Mouse (Mus musculus): ENCODE data around the gene Fbxo42. TPM values are rescaled to one million over a fixed set of nuclear protein-coding genes. Genes with fewer than 3 reads are reported as not detected.

Fbxo42 gene
- total RNA-seq (2021) = 10 to 100 TPM; 15.5 to 16.3 TPM
- long read RNA-seq, experiment 1, full-length matches to known transcripts = 9 of 10 reads
- long read RNA-seq, experiment 1, partial matches to known transcripts = 1 of 10 reads
- long read RNA-seq, experiment 1, other reads (novel, unspliced or antisense) = 0 of 10 reads
- long read RNA-seq, experiment 2, full-length matches to known transcripts = 18 of 26 reads
- long read RNA-seq, experiment 2, partial matches to known transcripts = 1 of 26 reads
- long read RNA-seq, experiment 2, other reads (novel, unspliced or antisense) = 7 of 26 reads

DNA sequence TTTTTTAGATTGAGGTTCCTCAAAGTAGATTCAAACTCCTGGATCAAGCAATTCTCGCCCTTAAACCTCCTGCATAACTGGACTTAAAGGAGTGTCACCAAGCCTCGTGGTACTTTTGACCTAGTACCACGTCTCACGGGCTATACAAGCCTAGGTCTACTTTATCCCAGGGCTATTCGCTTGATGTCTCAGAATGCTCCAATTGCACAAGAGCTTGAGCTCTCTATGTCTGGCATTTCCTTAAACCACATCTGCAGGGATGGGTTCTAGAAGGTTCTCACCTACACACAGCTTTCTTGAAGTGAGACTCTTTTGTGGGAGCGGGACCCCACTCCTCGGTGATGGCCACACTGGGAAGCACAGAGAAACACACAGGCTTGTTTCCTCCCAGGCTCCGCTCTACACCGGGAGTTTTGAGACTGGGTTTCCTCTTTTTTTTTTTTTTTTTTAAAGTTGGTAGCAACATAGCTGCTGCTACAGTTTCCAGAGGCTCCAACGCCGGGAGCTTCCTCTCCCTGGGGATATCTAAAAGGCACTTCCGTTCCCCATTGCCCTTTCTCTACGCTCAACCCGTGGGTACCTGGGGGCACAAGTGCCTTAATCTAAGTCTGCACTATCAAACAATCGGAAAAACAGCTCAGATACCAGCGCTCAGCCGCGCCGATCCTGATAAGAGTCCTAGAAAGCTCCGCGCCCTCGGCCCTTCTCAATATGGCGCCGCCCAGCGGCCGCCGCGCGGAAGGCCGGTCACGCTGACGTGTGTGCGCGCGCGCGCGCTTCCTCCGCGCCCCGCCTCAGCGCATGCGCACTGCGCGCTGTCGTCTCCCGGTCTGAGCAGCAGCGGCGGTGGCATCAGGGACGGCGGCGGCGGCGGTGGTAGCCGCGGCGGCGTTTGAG lies at the start of gene Fbxo42:
Gene Fbxo42, plus strand, starts transcription at position 802 of the 897 bp plus-strand sequence.
- DNase-seq (ENCODE audit: low spot score in 2 of 2) = peak; percentile 95

DNA sequence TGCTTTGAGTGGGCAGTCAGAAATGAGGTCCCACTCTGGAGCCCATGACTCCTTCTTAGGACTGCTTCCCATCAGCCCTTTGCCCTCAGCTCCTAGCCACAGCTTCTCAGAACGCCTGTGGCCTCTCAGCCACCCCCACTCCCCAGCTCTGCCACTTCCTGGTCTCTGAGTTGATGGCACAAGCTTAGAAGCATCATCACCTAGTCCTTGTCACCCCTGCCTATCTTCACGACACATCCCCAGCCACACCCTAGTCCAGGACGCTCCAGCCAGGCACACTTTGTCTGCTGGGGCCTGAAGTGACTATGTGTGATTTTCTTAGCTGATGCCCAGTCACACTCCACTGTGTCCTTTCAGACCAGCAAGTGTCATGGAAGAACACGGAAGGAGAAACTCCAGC lies 48.8 kb upstream of the Fbxo42 start:
- no peak for DNase-seq (ENCODE audit: low spot score in 2 of 2)

DNA sequence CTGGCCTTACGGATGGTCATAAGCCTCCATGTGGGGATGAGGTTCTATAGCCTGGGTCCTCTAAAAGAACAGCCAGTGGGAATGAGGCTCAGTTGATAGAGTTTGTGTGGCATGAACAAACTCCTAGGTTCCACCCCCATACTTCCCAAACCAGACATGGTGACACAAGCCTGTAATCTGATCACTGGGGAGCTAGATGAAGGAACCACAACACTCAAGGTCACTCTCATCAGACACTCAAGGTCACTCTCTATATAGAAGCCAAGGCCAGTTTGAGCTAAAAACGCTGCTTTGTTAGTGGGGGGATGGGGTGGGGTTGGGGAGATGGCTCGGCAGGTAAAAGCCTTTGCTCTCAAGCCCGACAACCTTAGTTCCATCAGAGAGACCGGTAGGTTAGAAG lies 47.8 kb upstream of the Fbxo42 start:
- no peak for DNase-seq (ENCODE audit: low spot score in 2 of 2)

DNA sequence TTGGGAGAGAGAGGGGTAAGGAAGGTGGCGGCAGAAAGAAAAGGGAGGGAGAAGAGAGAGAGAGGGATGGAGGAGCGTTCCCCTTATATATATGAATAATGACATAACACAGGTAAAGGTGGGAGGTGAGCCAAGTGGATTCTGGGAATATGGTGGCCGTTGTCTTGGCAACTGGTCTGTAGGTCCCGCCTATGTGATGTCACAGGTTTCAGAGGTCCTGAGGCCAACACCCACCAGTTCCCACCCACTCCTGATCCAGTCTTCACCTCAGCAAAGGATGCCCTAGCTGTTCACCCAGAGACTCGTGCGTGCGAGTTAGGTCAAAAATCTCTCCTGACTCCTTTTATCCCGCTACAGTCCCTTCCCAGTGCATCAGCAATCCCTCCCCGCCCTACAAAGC lies 46.4 kb upstream of the Fbxo42 start:
- no peak for DNase-seq (ENCODE audit: low spot score in 2 of 2)

DNA sequence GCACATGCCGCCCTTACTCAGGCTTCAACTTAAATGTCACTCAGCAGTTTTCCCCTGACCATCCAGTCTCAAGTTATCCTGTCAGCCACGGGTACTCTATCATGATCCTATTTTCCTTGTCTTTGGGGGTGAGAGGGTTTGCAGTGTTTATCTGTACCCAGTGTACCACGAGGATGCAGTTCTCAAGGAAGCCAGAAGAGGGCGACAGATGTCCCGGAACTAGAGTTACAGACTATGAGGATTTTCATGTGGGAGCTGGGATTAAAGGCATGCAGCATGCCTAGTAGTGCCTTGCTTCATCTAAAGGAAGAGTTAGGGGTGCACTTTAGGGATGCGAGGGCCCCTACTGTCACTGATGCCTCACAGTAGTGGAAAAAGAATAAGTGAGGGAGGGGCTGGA lies 45.9 kb upstream of the Fbxo42 start:
- no peak for DNase-seq (ENCODE audit: low spot score in 2 of 2)

DNA sequence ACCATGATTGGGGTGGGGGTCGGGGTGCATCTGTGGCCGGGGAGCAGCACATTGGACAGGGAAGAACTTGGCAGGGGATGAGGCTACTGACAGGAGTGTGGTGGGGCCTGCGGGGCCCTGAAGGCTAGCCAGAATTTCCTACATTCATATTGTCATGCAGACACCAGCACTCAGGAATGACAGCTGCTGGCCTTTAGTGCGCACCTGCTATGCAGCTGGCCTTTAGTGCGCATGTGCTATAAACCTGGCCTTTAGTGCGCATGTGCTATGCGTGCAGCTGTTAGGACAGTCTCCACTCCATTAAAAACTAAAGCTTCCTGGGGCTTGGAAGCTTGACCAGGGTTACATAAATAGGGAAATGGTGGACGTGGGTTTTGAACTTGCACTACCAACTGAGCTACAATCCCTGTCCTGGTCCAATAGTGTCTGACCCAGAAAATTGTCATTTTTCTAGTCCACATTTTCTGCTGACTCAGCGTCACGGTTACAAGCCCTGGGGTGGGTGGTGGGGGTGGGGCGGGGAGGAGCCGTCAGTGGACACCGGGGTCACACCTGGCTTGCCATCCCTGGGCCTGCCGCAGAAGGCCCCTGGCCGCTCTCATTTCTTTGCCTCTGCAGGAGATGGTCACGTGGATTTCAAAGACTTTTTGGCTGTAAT lies 41.1 kb upstream of the Fbxo42 start:
- DNase-seq (ENCODE audit: low spot score in 2 of 2) = peak in 1 of 2 experiments; percentile 42

DNA sequence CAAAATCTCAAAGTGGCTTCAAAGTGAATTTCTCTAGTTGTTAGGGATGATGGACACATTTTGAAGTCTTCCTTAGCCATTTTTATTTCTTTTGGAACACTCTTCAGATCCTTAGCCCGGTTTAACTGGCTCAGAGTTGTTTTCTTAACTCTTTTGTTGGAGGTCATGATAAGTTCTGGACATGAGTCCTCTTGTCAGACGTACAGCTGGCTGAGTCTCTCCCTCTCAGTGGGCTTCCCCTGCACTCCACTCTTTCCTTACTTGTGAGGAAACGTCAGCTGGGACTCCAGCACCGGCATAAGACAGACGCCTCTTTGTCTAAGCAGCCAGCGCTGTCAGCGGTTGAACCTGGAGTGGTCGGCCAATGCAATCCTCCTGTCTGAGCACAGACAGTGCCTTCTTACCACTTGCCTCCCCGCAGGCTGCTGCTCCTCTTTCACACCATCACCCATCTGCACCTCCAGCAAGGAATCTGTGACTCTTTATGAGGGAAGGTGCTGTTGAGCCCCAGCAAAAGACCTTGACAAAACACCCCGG lies 39.4 kb upstream of the Fbxo42 start:
- no peak for DNase-seq (ENCODE audit: low spot score in 2 of 2)

DNA sequence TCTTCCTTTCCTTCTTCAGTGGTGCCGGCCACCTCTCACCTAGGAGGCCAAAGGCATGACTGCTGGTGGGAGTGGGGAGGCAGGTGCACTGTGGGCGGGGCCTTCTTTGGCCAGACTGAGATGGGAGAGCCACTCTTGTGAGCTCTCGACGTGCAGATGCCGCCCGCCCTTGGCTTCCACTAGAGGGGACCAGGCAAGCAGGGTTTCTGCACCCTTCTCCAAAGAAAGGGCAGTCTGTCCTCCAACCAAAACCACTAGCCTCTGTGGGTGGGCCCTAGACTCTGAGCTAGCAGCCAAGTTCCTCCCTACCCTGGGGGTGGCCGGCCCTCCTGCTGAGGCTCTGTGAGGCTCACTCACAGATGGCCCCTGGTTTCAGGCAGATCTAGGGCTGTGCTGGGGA lies 33.9 kb upstream of the Fbxo42 start:
- DNase-seq (ENCODE audit: low spot score in 2 of 2) = peak in 1 of 2 experiments; percentile 37

DNA sequence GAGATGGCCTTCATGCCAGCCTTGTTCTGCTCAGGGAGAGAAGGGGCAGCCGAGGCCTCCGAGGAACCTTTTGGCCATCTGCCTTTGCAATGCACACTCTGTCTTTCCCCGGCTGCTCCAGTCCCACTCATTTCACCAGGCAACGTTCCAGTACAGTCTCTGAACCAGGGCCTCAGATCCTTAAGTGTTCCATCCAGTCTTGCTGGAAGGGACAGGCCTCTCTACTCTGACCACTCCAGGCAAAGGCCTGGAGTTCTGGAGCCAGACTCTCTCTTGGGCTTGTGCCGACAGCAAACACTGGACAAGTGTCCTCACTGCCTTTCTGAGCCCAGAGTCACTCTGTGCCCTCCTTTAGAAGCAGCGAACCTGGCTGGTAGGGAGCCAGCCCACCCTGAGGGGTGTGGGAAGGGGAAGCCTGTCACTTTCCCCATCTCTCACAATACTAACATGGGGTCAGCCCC lies 33.2 kb upstream of the Fbxo42 start:
- peak in 1 of 2 experiments; percentile 49 for DNase-seq (ENCODE audit: low spot score in 2 of 2)

DNA sequence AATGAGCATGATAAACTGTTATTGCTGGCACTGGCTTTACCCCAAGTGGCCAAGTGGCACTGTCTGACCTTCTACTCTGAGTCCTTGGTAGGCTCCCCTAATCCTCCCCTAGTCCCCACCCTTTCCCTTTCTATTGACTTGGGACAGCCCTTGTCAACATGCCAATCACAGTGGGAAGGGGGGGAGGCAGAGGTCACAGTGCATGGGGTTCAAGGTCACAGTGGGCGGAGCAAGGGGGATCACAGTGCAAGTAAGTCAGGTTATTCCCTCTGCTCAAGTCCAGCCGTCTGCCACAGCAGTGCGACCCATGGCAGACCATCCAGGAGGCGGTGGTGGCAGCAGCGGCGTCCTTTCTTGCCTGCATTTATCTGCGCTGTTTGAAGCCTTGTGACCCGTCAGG lies 32.3 kb upstream of the Fbxo42 start:
- DNase-seq (ENCODE audit: low spot score in 2 of 2) = no peak

DNA sequence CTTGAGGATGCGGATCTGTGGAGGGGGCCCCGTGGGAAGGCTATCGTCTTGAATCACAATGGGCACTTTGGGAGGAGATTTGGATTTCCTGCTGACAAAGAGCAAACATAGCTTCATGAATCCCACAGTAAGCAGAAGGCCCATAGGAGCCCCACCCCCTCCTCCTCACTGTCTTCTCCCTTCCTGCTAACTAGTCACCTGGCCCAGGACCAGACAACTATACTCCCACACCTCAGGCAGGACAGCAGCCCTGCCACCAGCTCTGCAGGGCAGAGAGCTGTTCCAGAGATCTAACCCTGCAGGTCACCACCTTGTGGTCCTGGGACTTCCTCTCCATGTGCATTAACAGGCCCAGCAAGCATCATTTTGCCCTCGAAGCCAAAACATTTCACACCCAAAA lies 29.0 kb upstream of the Fbxo42 start:
- no peak for DNase-seq (ENCODE audit: low spot score in 2 of 2)

DNA sequence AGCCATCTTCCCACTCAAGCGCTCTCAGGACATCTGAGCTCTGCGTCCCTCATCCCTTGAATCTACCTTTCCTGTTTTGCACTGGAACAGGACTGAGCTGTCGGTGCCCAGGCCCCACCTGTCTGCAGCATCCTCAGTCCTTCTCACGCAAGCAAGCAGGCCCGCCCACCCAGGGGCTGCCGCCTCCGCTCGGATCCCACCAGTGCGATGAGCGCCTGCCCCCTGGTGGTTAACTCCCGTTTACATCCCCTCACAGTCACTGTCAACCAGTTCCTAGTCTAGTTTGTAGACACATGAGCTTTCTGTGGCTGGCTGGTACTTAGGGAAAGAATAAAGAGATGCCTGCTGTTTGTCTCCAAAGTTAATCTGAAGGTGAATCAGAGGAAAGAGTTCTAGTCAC lies 27.0 kb upstream of the Fbxo42 start:
- peak; percentile 46 to 60 for DNase-seq (ENCODE audit: low spot score in 2 of 2)

DNA sequence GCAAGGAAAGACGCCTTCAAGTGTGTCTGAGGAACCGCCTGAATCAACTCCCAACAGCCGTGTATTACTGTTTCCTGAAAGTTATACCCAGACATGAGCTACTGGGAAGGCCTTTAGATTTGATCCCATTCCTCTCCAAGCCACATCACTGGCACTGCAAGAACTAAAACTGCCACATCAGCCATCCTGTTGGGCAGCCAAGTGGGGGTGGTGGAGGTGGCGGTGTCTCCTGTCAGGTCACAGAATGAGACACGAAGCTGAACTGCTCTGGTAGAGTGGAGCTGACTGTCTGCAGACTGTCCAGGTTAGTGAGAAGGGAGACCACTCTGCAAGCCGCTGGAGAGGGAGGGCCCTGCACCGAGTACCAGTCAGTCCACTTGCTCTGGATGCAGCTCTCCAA lies 25.1 kb upstream of the Fbxo42 start:
- DNase-seq (ENCODE audit: low spot score in 2 of 2) = no peak

DNA sequence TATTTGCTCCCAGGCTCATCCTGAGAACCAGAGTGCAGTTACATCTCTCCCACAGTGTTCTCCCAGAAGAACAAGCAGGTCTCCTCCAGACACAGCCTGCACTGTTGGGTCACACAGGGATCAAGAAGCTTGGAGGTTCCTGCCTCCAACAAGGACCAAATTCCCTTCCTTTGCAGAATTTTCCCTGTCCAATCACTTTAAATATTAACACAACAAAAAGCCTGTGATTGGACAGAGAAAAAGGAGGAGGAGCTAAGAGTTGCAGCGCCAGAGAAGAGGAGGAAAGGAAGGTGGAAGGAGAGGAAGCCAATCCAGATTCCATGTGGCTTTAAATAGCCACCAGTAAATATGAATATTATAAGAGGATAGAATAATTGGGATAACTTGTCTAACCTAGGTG lies 24.6 kb upstream of the Fbxo42 start:
- no peak for DNase-seq (ENCODE audit: low spot score in 2 of 2)

DNA sequence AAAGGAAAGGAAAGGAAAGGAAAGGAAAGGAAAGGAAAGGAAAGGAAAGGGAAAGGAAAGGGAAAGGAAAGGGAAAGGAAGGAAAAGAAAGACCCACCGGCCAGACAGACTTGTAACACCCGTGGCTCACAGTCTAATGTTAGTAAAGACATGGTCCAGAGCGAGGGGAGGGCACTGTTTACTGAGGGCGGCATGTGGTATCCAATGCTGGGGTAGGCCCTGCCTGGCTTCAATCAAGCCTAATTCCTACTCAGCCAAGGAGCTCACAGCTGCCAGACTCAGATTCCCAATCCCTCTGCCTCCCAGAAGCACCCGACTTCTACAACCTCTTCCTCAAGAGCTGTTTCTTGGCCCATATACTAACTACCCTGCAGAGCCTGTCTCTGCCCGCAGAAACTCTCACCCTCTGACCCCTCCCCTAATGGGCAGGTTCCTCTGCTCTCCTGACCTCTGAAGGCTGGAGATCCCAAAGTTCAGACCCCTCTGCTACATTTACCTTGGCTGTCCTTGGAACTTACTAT lies 18.5 kb upstream of the Fbxo42 start:
- no peak for DNase-seq (ENCODE audit: low spot score in 2 of 2)

DNA sequence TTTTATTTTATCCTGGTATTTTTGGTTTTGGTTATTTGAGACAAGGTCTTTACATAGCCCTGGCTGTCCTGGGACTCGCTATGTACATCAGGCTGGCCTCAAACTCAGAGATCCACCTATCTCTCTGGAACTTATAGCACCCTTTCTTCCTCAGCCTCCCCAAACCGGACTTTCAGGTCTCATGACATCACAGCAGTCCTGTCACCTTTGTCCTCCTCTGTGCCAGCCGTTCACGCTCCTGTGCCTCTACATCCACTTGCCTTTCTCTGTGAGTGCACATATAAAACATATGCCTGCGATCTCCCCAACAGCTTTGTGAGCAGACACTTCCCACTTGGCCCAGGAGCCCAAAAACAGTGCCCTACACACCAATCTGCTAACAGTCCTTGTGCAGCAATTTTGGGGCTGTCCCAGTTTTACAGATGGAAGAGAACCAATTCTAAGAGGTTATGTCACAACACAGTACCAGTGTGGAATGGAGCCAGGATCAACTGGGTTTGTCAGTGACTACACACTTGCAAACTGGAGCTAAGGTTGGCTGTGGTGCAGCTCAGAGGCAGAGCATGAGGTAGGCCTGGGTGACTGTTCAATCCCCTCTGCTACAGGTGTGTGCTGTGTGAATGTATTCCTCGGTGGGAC lies 16.9 kb upstream of the Fbxo42 start:
- no peak for DNase-seq (ENCODE audit: low spot score in 2 of 2)

DNA sequence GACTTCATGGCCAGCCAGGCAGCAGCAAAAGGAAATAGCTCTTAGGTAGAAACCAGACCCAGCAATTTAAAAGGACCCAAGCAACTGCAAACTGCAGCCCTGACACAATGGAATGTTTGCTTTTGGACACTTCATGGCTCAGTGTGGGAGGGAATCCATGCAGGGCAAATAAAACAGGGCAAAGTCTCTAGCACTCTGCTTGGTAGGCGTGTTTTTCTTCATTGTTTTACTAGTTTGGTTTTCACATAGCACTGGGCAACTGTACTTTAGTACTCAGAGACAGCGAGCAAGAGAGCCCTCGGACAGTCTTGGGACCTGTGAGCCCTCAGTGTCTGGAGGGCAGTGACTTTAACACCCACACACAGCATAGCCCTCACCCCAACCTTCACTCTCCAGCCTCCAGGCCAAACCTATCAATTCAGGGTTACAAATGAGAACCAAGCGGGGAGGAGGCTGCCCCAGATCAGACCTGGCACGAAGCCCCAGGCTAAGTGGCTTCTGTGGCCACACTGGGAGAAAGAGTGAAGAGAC lies 16.1 kb upstream of the Fbxo42 start:
- no peak for DNase-seq (ENCODE audit: low spot score in 2 of 2)

DNA sequence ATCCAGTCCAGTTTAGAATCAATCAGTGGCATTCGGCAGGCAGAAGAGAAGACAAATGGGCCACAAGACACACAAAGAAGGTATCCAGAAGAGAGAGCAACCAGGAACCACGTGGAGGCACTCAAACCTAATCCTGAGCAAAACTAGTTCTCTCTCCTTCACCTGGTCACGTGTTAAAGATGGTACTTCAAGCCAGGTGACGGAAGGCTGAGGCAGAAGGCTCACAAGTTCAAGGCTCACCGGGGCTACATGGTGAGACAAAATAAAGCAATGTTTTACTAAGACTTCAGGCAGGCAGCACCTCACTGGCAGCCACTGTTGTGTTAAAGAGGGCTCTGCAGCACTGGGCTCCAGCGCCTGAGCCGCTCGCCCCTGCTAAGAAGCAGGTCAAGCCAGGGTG lies 15.5 kb upstream of the Fbxo42 start:
- no peak for DNase-seq (ENCODE audit: low spot score in 2 of 2)

DNA sequence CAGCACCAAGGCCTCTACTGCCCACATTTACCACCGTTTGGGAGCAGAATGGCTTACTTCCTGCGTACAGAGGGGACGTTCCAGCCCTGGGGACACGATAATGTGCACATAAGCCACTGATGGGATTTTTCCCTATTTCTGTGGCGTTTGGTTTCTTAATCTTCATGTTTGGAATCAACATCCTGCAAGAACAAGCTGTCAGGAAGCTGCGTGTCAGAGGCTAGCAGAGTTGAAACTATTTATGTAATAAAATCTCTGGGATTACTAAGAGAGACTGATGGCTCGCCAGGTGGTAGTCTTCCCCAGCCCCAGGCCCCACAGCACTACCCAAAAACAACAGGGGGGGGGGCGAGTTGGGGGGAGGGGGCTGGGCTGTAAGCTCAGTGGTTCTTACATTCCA lies 14.5 kb upstream of the Fbxo42 start:
- DNase-seq (ENCODE audit: low spot score in 2 of 2) = no peak

DNA sequence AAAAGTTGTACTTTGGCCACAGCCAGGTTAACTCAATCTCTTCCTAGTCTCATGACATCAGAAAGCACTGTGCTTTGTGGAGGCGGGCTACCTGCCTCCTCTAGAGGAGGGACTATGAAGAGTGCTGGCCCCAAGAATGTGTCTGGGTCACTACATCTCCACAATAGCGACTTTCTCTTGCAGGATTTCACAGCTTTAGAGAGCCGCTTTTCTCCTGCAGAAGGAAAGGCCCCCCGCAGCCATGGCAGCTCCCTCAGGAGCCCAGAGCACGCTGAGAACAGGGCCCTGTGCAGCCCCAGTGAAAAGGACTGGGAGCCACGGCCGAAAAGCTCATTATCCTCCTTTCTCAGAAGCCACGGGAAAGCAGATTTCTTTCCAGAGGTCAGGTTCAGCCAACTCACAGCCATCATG lies 13.7 kb upstream of the Fbxo42 start:
- no peak for DNase-seq (ENCODE audit: low spot score in 2 of 2)

Data from gastrocnemius, postnatal 4 days (tissue).